Mouse (Mus musculus) MN1 (cell line): ENCODE data around the gene Ceacam19.

Source experiments
- DNase-seq: peaks from one replicate; pipeline ENCODE4 v3.0.0-alpha.2; 2016; ENCODE audit warnings: low spot score

Gene Ceacam19

DNA sequence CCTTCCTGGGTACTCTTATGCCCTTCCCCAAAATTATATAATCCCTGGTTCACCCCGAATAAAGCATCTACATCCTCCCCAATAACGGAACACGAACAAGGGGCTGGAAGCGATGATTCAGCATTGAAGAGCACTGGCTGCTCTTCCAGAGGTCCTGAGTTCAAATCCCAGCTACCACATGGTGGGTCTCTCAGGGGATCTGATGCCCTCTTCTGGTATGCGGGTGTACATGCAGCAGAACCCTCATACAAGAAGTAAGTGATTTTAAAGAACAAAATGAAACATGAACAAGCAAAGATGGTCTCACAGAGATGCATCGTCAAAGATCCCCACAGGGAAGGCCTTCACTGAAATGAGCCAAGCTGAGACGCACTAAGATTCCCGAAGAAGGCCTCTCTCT, 7.0 kb downstream of the Ceacam19 start:
- DNase-seq = no peak

DNA sequence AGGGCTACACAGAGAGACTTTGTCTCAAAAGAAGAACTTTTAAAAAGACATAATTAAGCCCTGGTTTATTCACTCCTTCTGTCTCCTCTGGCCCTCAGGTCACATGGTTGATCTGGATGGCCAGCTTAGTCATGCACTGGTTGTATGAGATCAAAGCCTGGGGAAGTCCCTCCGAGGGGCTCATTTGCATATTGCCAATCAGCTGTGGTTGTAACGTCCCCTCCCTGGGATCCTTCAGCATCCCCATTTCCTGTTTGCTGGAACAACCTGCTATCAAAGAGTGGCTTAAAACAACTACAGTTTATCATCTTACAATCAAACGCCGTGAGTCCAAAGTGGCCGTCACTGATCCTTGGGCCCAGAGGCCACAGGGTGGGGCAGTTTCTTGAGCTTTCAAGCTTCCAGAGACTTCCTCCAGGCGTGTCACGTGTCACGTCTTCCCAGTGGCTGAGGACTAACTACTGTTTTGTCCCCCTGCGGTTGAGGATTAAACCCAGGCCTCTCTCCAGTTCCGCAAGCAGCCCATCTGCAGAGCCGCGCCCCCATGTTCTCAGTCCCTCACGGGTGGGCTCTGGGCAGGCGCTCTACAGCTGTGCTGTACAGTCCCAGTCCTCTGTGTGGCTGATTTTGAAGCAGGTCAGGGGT, 10.9 kb downstream of the Ceacam19 start:
- DNase-seq = peak; percentile 54

GRCm38 (mm10) chr7:19875948-19876682, 11.7 kb downstream of the Ceacam19 start:
- peak; percentile 26 for DNase-seq

DNA sequence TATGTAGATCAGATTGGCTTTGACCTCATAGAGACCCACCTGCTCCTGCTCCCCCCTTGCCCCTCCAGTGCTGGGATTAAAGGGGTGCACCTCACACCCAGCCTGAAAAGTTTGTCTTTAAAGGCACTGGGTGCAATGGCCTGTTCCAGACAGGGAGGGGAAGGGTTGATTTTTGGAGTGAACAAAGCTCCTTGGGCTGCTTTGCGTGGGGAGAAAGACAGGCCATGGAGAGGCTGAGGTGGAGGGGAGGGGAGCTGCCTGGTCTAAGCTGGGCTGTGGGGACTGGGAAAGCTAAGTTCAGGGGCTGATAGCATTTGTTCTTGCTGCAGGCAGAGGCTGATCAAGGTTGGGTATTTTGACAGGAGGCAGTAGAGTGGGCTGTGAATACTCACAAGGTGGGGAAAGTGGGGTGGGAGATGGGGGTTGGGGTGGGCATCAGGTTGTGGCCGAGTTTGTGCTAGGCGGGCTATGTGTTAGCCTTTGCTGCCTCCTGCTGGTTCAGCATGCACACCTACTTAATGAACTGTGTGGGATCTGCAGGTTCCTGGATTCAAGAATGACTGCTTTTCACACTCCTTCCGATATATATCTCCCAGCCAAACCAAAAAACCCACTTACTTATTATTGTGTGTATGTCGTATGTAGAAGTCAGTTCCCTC, 15.7 kb downstream of the Ceacam19 start:
- no peak for DNase-seq

GRCm38 (mm10) chr7:19871137-19871621, 16.6 kb downstream of the Ceacam19 start:
- DNase-seq = no peak

DNA sequence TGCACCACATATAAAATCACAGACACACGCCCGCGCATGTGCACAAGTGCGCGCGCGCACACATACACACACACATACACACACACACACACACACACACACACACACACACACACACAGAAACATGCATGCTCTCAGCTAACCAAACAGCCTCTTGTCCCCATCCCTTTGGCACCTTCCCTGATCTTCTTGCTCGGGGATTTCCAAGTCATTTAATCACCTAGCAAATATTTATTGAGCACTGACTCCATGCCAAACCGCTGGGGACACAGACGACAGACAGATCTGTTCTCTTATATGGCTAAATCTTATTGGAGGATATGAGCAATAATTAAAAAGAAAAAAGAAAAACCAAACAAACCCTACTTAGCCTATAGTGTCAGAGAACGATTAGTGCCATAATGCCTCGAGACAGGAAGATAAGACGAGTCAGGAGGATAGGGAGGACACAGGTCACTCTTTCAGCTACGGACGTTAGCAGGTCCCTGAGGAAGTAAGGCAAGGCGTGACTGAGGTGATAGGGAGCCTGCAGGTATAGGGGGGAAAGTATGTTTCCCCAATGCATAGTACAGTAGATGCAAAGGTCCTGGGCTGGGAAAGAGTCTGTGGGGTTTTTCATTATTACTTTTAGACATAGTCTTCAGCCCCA, 19.9 kb downstream of the Ceacam19 start:
- no peak for DNase-seq

DNA sequence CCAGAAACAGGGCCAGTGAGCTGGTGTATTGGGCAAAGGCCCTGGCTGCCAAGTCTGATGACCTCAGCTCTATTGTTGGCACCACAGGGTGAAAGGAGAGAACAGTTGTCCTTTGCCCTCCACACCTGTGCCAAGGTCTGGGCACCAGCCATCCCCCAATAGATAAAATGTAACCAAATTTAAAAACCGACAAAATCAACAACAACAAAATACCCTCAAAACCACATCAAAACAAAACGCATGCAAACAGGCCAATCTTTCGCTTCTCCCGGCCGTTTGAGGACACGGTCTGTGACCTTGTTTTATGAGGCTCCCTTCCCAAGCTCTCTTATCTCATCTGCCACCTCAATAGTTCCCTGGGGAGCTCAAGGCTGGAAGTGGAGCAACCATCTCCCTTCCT, 21.3 kb downstream of the Ceacam19 start:
- DNase-seq = no peak

DNA sequence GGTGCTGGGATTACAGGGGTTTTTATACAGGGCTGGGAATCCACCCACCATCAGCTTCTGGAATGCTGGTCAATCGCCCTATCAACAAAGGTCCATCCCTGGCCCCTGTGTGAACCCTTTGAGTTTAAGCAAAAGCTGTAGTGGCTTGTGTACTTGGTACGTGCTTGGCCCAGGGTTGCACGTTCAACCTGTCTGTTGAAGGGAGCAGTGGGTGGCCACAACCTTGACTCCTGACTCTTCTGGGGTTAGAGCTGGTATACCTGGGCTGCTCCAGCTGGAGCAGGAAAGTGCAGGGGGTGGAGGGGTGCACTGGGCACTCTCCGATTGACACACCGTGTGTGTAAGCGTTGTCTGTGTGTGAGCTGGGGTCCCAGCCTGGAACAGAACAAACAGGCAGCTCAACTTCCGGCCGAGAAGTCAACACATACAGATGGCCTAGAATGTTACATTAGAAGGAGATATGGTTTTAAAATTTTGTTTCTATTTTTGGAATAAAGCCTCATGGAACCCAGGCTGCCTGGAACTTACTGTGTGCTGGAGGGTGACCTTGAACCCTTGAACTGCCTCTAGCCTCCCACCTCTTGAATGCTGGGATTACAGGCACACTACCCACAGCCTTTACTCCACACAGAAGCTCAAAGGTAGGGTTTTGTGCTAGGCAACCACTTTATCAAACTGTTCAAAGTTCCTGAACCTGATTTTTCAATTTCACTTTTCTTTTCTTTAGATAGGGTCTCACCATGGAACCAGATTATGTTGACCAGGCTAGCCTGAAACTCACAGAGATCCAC, 22.3 kb downstream of the Ceacam19 start:
- no peak for DNase-seq

- no peak for DNase-seq
Measured at GRCm38 (mm10) chr7:19864241-19864640, 23.5 kb downstream of the Ceacam19 start.

DNA sequence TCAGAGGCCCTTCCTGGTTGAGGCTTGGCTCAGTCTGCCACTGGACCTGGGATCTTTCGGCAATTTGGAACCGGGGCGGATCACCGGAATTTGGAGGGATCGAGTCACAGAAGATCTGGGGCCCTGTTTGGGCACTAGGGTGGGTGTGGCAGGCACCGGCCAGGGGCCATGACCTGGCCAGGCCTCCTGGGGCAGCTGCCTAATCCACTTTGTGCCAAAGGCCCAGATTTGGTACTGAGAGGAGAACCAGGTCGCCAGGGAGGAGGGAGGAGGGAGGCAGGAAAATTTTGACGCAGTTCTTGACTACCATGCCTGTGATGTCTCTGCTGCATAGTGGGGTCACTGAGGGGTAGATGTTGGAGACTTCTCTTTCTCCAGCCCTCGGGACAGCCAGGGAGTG, 26.6 kb downstream of the Ceacam19 start, which contains the start of gene Ceacam16:
Gene Ceacam16 (minus strand): TSS at position 101 of the 400 bp plus-strand sequence.
- DNase-seq = no peak

DNA sequence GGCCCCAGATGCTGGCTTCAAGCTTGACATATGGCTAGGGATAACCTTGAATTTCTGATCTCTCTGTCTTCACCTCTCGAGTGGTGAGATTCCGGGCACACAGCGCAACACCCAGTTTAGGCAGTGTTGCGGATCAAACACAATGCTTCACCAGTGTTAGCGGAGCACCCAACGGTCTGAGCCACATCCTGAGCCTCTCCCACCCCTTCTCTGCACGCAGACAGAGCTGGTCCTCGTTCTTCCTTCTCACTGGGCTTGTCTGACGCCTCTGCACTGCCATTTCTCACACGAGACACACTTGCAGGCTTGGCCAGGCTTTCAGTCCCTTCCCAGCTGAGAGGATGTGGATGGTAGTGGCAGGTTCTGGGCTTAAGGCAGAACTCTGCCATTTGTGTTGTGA, 28.0 kb downstream of the Ceacam19 start:
- DNase-seq = no peak

- no peak for DNase-seq
Measured at GRCm38 (mm10) chr7:19856283-19856682, 31.5 kb downstream of the Ceacam19 start.

- DNase-seq = no peak
Measured at GRCm38 (mm10) chr7:19855663-19856062, 32.1 kb downstream of the Ceacam19 start.

DNA sequence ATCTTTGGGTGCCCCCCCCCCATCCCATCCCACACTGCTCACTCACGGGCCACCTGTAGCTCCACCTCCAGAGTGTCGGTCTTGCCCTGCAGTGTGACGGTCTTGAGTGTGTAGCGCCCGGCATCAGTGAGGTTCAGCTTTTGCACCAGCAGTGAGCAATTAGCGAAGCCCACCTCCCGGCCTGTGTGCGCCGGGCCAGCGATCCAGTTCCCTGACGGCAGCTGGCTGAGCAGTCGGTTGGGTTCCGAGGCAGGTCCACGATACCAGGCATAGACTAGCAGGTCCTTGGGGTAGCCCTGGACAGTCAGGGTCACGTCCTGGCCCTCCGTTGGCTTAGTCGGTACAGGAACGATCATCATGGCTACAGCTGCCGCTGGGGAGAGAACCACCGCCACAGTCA, 34.2 kb downstream of the Ceacam19 start:
- DNase-seq = no peak

DNA sequence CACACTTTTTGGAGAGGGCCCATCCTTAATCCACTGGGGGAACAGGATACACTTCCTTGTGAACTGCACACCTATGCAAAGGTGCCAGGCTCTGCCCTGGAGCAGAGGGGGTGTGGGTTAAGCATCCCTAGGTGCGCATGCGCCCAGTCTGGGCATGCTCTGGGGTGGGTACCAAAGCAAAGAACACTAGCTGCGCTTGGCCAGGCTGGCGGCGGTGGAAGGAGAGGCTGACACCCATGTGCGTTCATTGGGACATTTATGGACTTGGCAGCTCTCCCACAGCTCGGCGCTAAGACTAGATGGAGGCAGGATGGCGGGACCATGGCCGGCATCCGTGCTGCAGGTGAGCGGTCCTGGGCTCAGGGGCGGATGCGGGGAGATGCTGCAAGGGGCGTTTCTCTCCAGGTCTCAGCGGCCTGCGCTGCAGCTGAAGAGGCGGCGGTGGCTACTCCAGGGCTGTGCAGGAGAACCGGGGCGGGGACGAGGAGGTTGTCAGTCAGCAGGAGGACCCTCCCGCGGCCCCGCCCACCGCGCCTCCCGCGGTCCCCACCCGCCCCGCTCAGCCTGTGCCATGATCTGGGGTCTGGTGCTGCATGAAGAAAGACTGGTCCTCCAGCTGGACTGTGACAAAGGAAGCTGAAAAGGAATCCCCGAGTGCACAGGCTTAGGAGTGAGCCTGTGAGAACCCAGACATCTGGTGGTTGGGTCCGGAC, 35.8 kb downstream of the Ceacam19 start, which contains the start of gene Gm19345:
Gene Gm19345 (plus strand): TSS at position 146 of the 713 bp plus-strand sequence.
- no peak for DNase-seq

GRCm38 (mm10) chr7:19844521-19845171, 43.1 kb downstream of the Ceacam19 start:
- no peak for DNase-seq

GRCm38 (mm10) chr7:19843561-19843960, 44.2 kb downstream of the Ceacam19 start:
- DNase-seq = no peak

- DNase-seq = no peak
Measured at GRCm38 (mm10) chr7:19842885-19843504, 44.8 kb downstream of the Ceacam19 start.

GRCm38 (mm10) chr7:19841686-19842413, 45.9 kb downstream of the Ceacam19 start:
- DNase-seq = no peak
